Mouse (Mus musculus): ENCODE data around the gene Adcy4. TPM values are rescaled to one million over a fixed set of nuclear protein-coding genes. Genes with fewer than 3 reads are reported as not detected.

The Adcy4 gene
- polyA plus RNA-seq, 1 experiment: 11.2 TPM

DNA sequence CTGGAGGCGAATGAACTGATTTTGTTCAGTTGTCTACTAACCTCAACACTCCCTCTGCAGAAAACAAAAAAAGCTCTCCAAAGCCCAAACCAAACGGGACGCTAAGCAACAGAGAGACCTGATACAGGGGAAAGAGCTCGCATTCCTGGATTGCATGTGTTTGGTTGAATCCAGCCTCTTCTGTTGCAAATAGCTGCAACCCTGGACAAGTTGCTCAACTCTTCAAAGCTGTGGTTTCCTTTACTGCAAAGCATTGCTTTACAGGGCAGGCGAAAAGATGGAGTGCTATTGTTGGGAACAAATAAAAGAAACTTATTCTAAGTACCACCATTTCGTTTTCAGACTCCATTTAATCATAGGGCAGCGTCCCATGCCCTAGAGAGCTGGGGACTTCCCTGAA lies 49.0 kb downstream of the Adcy4 start:
- no peak overlapping the region for H3K4me3 ChIP-seq (ENCODE audit: control insufficient read depth, insufficient read depth, low read length)
- H3K27me3 ChIP-seq (ENCODE audit: control insufficient read depth, insufficient read depth, low read length): no peaks in the 10 kb centered on the region
- no peak for DNase-seq
- H3K4me1 ChIP-seq (replicated peaks; ENCODE audit: control insufficient read depth, insufficient read depth, low read length): no peaks in the 10 kb centered on the region
- 91% methylated on average over 7 of the region's 7 CpGs for WGBS
- TF ChIP-seq CTCF (IDR thresholded peaks at IDR 0.05; ENCODE audit: borderline replicate concordance, control insufficient read depth, extremely low read depth, insufficient read depth, low read length, poor library complexity) (no peak), POLR2A (IDR thresholded peaks at IDR 0.05; ENCODE audit: control insufficient read depth, extremely low read depth, insufficient read depth, low read length, poor library complexity) (no peak)
- H3K27ac ChIP-seq (ENCODE audit: control insufficient read depth, insufficient read depth, low read length): no peak overlapping the region
- H3K36me3 ChIP-seq (ENCODE audit: control insufficient read depth, insufficient read depth, low read length): peaks cover 2% of the 10 kb centered on the region; the same call in 1 of the 2 replicates

DNA sequence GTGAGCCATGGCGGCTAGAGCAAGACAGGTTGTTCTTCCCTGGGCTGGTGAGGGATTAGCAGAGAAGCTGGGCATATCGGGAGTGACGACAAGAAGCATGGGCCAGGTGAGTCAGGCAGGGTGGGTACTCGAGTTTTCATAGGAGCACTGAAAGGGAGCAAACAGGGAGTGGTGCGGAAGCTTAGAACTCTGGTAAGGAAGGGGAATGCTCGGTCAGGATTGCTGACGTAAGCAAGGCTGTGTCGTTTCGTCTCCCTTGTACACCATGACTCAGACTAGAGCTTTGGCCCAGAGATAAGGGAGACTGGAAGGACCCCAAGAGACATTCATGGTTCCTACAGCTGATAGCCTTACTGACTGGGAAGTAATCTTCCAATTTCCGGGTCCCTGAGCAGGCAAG lies 50.0 kb downstream of the Adcy4 start:
- Histone ChIP-seq H3K36me3 (ENCODE audit: control insufficient read depth, insufficient read depth, low read length) (no peaks in the 10 kb centered on the region), H3K4me1 (replicated peaks; ENCODE audit: control insufficient read depth, insufficient read depth, low read length) (no peaks in the 10 kb centered on the region), H3K27me3 (ENCODE audit: control insufficient read depth, insufficient read depth, low read length) (no peaks in the 10 kb centered on the region), H3K27ac (ENCODE audit: control insufficient read depth, insufficient read depth, low read length) (no peak overlapping the region; the same call in 1 of the 2 replicates), H3K4me3 (ENCODE audit: control insufficient read depth, insufficient read depth, low read length) (no peak overlapping the region)
- TF ChIP-seq POLR2A (IDR thresholded peaks at IDR 0.05; ENCODE audit: control insufficient read depth, extremely low read depth, insufficient read depth, low read length, poor library complexity) (no peak), CTCF (IDR thresholded peaks at IDR 0.05; ENCODE audit: borderline replicate concordance, control insufficient read depth, extremely low read depth, insufficient read depth, low read length, poor library complexity) (no peak)
- 88% methylated on average over 10 of the region's 10 CpGs for WGBS
- no peak for DNase-seq

DNA sequence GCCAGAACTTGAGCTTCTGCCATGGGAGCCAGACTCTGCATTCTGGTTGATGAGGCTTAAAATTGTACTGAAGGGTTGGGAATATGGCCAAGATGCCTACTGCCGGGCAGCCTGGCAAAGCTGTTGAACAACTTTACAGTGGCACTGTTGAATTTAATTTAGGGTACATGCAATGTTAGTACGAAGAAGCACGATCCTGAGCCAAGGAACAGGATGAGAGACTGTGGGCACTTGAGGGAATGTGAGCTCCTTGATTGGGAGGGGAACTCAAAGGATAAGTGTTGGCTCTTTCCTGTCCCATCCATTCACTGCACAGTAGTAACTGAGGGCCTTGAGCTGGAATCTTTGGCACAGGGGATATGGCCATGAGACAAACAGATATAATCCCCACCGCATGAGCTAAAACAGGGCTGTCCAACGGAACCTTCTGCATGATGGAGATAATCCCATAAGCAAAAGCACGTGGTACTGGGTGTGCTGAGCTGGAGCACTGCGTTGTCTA lies 53.3 kb downstream of the Adcy4 start:
- no peak overlapping the region for H3K4me3 ChIP-seq (ENCODE audit: control insufficient read depth, insufficient read depth, low read length)
- no peaks in the 10 kb centered on the region for H3K27me3 ChIP-seq (ENCODE audit: control insufficient read depth, insufficient read depth, low read length)
- no peak for TF ChIP-seq CTCF (IDR thresholded peaks at IDR 0.05; ENCODE audit: borderline replicate concordance, control insufficient read depth, extremely low read depth, insufficient read depth, low read length, poor library complexity)
- no peak for TF ChIP-seq POLR2A (IDR thresholded peaks at IDR 0.05; ENCODE audit: control insufficient read depth, extremely low read depth, insufficient read depth, low read length, poor library complexity)
- WGBS: 90% methylated on average over 7 of the region's 7 CpGs
- no peak for DNase-seq
- H3K36me3 ChIP-seq (ENCODE audit: control insufficient read depth, insufficient read depth, low read length): no peaks in the 10 kb centered on the region
- no peaks in the 10 kb centered on the region for H3K4me1 ChIP-seq (replicated peaks; ENCODE audit: control insufficient read depth, insufficient read depth, low read length)
- no peak overlapping the region for H3K27ac ChIP-seq (ENCODE audit: control insufficient read depth, insufficient read depth, low read length)

DNA sequence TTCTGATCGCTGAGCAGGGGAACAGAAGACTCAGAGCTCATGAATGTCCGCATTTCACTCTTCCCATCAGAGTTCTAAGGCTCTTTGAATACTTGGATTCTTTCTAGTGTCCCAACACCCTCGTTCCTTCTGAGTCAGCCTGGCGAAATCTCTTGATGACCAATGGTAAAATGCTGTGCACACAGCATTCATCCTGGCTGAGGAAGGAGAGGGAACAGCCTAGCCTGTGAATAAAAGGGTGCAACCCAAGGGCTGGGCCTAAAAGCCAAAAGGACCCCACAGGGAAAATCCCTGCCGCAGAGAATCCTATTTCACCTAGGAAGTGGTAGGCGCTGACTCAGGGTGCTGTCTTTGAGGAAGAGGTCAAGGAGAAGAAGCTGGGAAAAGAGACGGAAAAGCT lies 53.8 kb downstream of the Adcy4 start:
- Histone ChIP-seq H3K27ac (ENCODE audit: control insufficient read depth, insufficient read depth, low read length) (no peak overlapping the region), H3K4me1 (replicated peaks; ENCODE audit: control insufficient read depth, insufficient read depth, low read length) (peaks cover 4% of the 10 kb centered on the region), H3K4me3 (ENCODE audit: control insufficient read depth, insufficient read depth, low read length) (no peak overlapping the region), H3K27me3 (ENCODE audit: control insufficient read depth, insufficient read depth, low read length) (no peaks in the 10 kb centered on the region), H3K36me3 (ENCODE audit: control insufficient read depth, insufficient read depth, low read length) (no peaks in the 10 kb centered on the region)
- TF ChIP-seq CTCF (IDR thresholded peaks at IDR 0.05; ENCODE audit: borderline replicate concordance, control insufficient read depth, extremely low read depth, insufficient read depth, low read length, poor library complexity) (no peak), POLR2A (IDR thresholded peaks at IDR 0.05; ENCODE audit: control insufficient read depth, extremely low read depth, insufficient read depth, low read length, poor library complexity) (no peak)
- DNase-seq: no peak
- WGBS: 95% methylated on average over 7 of the region's 7 CpGs

DNA sequence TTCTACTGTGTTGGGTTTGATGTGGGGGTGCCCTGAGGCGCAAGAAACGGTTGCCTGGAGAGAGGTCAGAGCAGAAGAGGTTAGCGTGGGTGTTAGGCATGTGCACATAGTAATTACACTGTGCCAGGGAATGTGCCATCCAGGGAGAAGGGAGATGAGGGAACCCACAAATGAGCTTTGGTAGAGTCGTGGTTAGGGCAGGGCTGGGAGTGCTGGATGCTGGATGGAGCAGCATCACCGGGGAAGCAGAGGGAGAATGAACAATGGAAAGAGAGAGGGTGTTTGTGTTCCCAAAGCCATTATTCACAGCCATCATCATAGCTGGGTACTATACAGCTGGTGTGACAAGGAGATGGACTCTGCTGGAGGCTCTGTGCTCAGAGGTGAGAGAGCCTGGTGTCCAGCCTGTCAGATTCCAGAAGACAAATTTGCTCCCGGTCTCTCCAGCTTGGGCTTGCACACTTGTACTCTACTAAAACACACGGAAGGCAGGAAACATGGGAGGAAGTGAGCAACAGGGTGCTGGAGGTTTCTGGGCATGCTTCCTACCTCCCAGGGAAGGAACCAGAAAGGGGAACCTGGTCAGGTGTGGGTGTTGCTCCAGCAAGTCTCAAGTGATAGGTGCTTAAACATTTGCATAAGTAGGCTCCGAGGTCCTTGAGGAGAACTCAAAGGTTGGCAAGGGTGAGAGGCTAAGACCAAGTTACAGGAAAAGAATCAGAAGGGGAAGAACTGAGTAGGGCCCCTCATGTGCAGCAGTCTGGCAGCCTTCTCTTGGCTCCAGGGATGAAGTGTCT lies 55.8 kb downstream of the Adcy4 start:
- 56% methylated on average over 8 of the region's 8 CpGs for WGBS
- Histone ChIP-seq H3K4me3 (ENCODE audit: control insufficient read depth, insufficient read depth, low read length) (no peak overlapping the region), H3K36me3 (ENCODE audit: control insufficient read depth, insufficient read depth, low read length) (no peaks in the 10 kb centered on the region), H3K27ac (ENCODE audit: control insufficient read depth, insufficient read depth, low read length) (no peak overlapping the region), H3K4me1 (replicated peaks; ENCODE audit: control insufficient read depth, insufficient read depth, low read length) (peaks cover 15% of the 10 kb centered on the region), H3K27me3 (ENCODE audit: control insufficient read depth, insufficient read depth, low read length) (no peaks in the 10 kb centered on the region)
- DNase-seq: no peak
- TF ChIP-seq POLR2A (IDR thresholded peaks at IDR 0.05; ENCODE audit: control insufficient read depth, extremely low read depth, insufficient read depth, low read length, poor library complexity) (no peak), CTCF (IDR thresholded peaks at IDR 0.05; ENCODE audit: borderline replicate concordance, control insufficient read depth, extremely low read depth, insufficient read depth, low read length, poor library complexity) (no peak)

DNA sequence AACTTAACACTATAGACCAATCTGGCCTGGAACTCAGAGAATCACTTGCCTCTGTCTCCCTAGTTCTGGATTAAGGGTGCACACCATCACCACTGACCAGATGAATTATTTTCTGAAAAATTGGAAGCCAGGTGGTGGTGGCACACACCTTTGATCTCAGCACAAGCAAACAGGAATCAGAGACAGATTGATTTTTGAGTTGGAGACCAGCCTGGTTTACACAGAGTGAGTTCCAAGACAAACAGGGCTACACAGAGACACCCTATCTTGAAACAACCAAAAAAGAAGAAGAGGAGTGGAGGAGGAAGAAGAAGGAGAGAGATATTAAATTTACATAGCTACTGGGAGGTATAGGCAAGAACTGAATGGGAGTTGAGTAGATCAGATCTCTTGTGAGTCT lies 57.6 kb downstream of the Adcy4 start:
- Histone ChIP-seq H3K27me3 (ENCODE audit: control insufficient read depth, insufficient read depth, low read length) (no peaks in the 10 kb centered on the region), H3K4me1 (replicated peaks; ENCODE audit: control insufficient read depth, insufficient read depth, low read length) (peaks cover 22% of the 10 kb centered on the region), H3K27ac (ENCODE audit: control insufficient read depth, insufficient read depth, low read length) (no peak overlapping the region), H3K4me3 (ENCODE audit: control insufficient read depth, insufficient read depth, low read length) (no peak overlapping the region), H3K36me3 (ENCODE audit: control insufficient read depth, insufficient read depth, low read length) (no peaks in the 10 kb centered on the region)
- DNase-seq: no peak
- TF ChIP-seq CTCF (IDR thresholded peaks at IDR 0.05; ENCODE audit: borderline replicate concordance, control insufficient read depth, extremely low read depth, insufficient read depth, low read length, poor library complexity) (no peak), POLR2A (IDR thresholded peaks at IDR 0.05; ENCODE audit: control insufficient read depth, extremely low read depth, insufficient read depth, low read length, poor library complexity) (no peak)

All from thymus, adult 2 months (tissue).